Mouse (Mus musculus) monocyte, adult 5-6 weeks (primary cell): ENCODE measurements around the gene Fam205a3. TPM values are rescaled to one million over a fixed set of nuclear protein-coding genes. Genes with fewer than 3 reads are reported as not detected.
"Not testable (repeated sequence)": the region's sequence is repeated elsewhere in the genome, so short reads cannot be mapped to it uniquely, and the experiment has no call there.

Source experiments
- ATAC-seq: fragments of 153-309, 156-312 bp; replicated peaks from 2 replicates; pipeline ENCODE4 v1.8.0; 2017; ENCODE audit warnings: mild to moderate bottlenecking; ENCODE audit not compliant: low TSS enrichment, insufficient number of reproducible peaks, severe bottlenecking, poor library complexity, low FRiP score
- total RNA-seq: library from RNA; stranded (forward); fragments of 200-1000, 200-491, 200-594 nt; gene quantifications from 3 replicates; pipeline ENCODE4 v1.2.3, GENCODE M21; 2017

Gene Fam205a3
- total RNA-seq = not detected in 3 replicates

DNA sequence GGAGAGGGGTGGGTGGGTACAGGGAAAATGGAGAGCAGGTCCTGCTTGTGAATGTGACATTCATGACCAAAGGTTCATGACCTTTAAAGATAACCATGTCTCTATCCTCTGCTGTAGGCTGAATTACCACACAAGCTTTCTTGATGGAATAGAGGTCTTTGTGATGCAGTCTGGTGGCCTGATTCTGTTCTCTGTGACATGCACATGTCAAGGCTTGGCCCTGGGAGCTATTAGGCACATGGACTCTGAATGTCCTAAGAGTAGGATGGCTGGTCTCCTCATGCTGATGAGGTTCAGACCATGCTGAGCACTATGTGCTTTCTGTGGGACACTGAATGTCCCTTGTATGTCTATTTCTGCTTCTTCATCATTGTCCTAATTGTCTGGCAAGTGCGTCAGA, at the start of gene Fam205a3:
Gene Fam205a3 (plus strand): TSS at position 301 of the 400 bp plus-strand sequence.
- ATAC-seq = not testable (repeated sequence)

- not testable (repeated sequence) for ATAC-seq
Observed at GRCm38 (mm10) chr4:42293967-42294366, 24.2 kb upstream of the Fam205a3 start, which contains the start of gene Gm21953. Gm21953 (plus strand) TSS chr4:42294267.

Other genes with a start within 250 kb of the Fam205a3 start
- gene Gm3893, start 227.1 kb upstream of the Fam205a3 start, total RNA-seq = not detected in 3 replicates
- not detected in 3 replicates for gene Gm13304, start 203.5 kb upstream of the Fam205a3 start, total RNA-seq
- gene Gm13306, start 164.9 kb upstream of the Fam205a3 start, total RNA-seq = not detected in 3 replicates
- gene Gm13305, start 149.7 kb upstream of the Fam205a3 start, total RNA-seq = 0.32 TPM in 1 of 3 replicates, not detected in the others
- gene Gm10600, start 77.7 kb upstream of the Fam205a3 start, total RNA-seq = not detected in 3 replicates
- gene Ccl21b, start 62.6 kb upstream of the Fam205a3 start, total RNA-seq = not detected in 3 replicates
- gene Gm21953, start 24.1 kb upstream of the Fam205a3 start, total RNA-seq = not detected in 3 replicates
- gene Gm21586, start 121.0 kb downstream of the Fam205a3 start, total RNA-seq = not detected in 3 replicates
- gene Gm2163, start 148.4 kb downstream of the Fam205a3 start, total RNA-seq = not detected in 3 replicates
- not detected in 3 replicates for gene Fam205a2, start 209.8 kb downstream of the Fam205a3 start, total RNA-seq